Mouse (Mus musculus) C2C12 (cell line): ENCODE measurements around the gene Olfr51. TPM values are rescaled to one million over a fixed set of nuclear protein-coding genes. Genes with fewer than 3 reads are reported as not detected.
"Not testable (repeated sequence)": the region's sequence is repeated elsewhere in the genome, so short reads cannot be mapped to it uniquely, and the experiment has no call there.

ENCODE experiments used
- H3K27me3 ChIP-seq: one replicate; pipeline ENCODE4 v1.6.1; 2011; ENCODE audit not compliant: control insufficient read depth, insufficient read depth, insufficient read length
- H3K36me3 ChIP-seq: one replicate; pipeline ENCODE4 v1.6.1; 2011; ENCODE audit not compliant: control insufficient read depth, insufficient read depth
- H3K4me3 ChIP-seq: one replicate; pipeline ENCODE4 v1.5.1; 2011; ENCODE audit warnings: mild to moderate bottlenecking, control low read depth; ENCODE audit not compliant: poor library complexity, insufficient read depth, severe bottlenecking
- H3K79me2 ChIP-seq: one replicate; pipeline ENCODE4 v1.6.1; 2011; ENCODE audit not compliant: control insufficient read depth, insufficient read depth
- H3K79me3 ChIP-seq: one replicate; pipeline ENCODE4 v1.6.1; 2011; ENCODE audit warnings: low read depth, control low read depth
- H3ac ChIP-seq: one replicate; pipeline ENCODE3; 2011; ENCODE audit warnings: low read depth; ENCODE audit not compliant: control insufficient read depth, insufficient read length
- CEBPB ChIP-seq: IDR thresholded peaks from one replicate; pipeline ENCODE4 v1.6.1; 2011; ENCODE audit warnings: low read depth, mild to moderate bottlenecking, control low read depth, moderate library complexity
- CTCF ChIP-seq: IDR thresholded peaks from one replicate; pipeline ENCODE4 v1.5.1; 2011; ENCODE audit not compliant: control insufficient read depth, insufficient read depth, insufficient read length
- FOSL1 ChIP-seq: IDR thresholded peaks from one replicate; pipeline ENCODE4 v1.8.0; 2011; ENCODE audit warnings: mild to moderate bottlenecking, low read length; ENCODE audit not compliant: poor library complexity, insufficient read depth, severe bottlenecking
- MAX ChIP-seq: IDR thresholded peaks from one replicate; pipeline ENCODE4 v1.6.1; 2011; ENCODE audit warnings: mild to moderate bottlenecking, control low read depth
- MYOD1 ChIP-seq: IDR thresholded peaks from one replicate; pipeline ENCODE4 v1.6.1; 2011; ENCODE audit warnings: low read depth; ENCODE audit not compliant: control insufficient read depth, insufficient read length
- MYOG ChIP-seq: IDR thresholded peaks from one replicate; pipeline ENCODE4 v1.6.1; 2011; ENCODE audit not compliant: control insufficient read depth, insufficient read length; ENCODE audit errors: extremely low read depth
- USF1 ChIP-seq: IDR thresholded peaks from one replicate; pipeline ENCODE4 v1.6.1; 2011; ENCODE audit warnings: low read depth, mild to moderate bottlenecking, control low read depth, moderate library complexity
- polyA plus RNA-seq: library from polyadenylated mRNA; unstranded; fragments of >200 nt; fragmentation: generic; extraction: Trizol; gene quantifications from one replicate; pipeline ENCODE4 v1.2.1, GENCODE M21; 2012; ENCODE audit warnings: missing spikeins

Gene Olfr51
- polyA plus RNA-seq, 1 experiment: not detected

DNA sequence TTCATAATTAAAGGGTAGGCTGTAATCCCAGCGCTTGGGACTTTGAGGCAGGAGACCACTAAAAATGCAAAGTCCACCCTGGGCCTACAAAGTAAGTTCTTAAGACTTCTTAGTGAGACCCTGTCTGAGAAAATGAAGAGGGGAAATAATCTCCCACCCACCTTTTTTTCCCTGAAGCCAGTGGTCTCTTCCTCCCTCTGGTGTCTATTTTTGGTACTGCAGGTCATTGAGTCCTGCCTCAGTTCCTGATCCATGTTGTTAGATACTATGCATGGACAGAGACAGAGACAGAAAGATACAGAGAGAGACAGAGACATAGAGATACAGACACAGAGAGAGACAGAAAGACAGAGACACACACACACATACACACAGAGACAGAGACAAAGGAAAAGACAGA is 29.5 kb downstream of the Olfr51 start:
- Histone ChIP-seq H3K36me3 (no peaks in the 10 kb centered on the region), H3K79me2 (no peaks in the 10 kb centered on the region), H3K79me3 (no peaks in the 10 kb centered on the region), H3K4me3 (no peak overlapping the region), H3ac (no peak overlapping the region), H3K27me3 (peaks cover 4% of the 10 kb centered on the region)
- no peak for TF ChIP-seq MYOG

DNA sequence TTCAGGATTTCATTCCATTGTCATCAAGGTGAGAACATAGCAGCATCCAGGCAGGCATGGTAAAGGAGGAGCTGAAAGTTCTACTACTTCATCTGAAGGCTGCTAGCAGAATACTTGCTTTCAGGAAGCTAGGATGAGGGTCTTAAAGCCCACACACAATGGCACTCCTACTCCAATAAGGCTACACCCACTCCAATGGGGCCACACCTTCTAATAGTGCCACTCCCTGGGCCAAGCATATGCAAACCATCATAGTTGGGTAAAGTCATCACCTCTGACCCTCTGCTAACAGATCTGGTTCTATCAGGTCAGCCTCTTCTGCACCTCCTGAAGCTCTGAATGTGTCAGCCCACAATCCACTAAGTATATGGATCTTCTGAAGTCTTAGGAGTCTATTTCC is 30.7 kb downstream of the Olfr51 start:
- not testable (repeated sequence) for H3K4me3 ChIP-seq, H3K79me3 ChIP-seq, H3K36me3 ChIP-seq, H3ac ChIP-seq, H3K79me2 ChIP-seq, H3K27me3 ChIP-seq

DNA sequence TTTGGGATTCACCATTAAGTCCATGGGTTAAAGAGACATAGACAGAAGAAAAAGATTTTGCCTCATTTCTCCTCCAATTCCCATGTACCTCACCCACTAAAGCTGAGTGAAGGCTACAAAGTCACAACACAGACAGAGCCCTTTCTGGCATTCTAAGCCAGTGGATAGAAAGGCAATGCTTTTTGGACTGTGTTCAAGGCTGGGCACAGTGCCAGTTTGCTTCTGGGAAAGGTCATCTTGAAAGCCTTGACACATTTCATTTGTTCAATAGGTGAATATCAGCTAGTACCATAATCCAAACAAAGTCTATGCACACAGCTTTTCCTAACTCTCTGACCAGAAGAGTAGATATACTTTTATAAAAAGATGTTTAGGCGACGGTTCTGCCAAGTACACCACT is 32.6 kb downstream of the Olfr51 start:
- Histone ChIP-seq H3K79me3 (no peaks in the 10 kb centered on the region), H3K4me3 (no peak overlapping the region), H3K36me3 (no peaks in the 10 kb centered on the region), H3K79me2 (no peaks in the 10 kb centered on the region), H3ac (no peak overlapping the region), H3K27me3 (no peaks in the 10 kb centered on the region)
- TF ChIP-seq FOSL1 (no peak), CEBPB (no peak), CTCF (no peak), MAX (no peak), USF1 (no peak), MYOD1 (no peak), MYOG (no peak)

DNA sequence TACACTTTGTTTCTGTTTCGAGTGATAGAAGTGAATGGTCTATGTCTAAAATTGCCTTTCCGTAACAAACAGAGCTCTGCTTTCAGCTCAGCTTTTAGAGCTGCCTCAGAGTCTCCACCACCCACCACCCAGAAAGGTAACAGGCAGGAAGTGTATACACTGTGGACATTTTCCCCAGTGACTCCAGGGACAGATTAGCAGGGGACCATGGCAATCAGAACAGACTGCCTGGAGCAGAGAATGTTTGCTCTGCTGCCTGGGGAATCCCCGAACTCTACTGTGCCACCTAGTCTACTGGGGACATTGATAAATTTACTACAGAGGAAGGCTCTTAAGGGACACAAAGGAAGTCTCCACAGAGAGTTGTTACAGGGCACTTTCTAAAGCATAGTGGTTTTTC is 41.4 kb downstream of the Olfr51 start:
- H3K79me2 ChIP-seq, H3K36me3 ChIP-seq, H3K4me3 ChIP-seq, H3ac ChIP-seq, H3K79me3 ChIP-seq, H3K27me3 ChIP-seq: not testable (repeated sequence)

DNA sequence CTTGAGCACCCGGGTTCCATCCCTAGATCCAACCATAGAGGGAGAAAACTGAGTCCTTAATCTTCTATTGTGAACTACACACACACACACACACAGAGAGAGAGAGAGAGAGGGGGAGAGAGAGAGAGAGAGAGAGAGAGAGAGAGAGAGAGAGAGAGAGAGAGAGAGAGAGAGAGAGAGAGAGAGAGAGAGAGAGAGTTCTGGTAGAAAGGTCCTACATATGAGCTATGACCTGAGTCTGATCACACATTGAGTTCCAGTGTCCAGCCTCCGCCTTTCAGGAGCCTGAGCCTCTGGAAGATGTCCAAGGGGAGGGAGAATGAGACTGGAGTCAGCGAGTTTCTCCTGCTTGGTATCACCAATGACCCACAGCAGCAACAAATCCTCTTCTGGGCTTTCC is 44.4 kb downstream of the Olfr51 start, which contains the start of gene Olfr1375:
Olfr1375 (plus strand) TSS at position 301 of the 400 bp plus-strand sequence.
- not testable (repeated sequence) for H3K36me3 ChIP-seq, H3ac ChIP-seq, H3K27me3 ChIP-seq, H3K79me3 ChIP-seq, H3K4me3 ChIP-seq, H3K79me2 ChIP-seq

DNA sequence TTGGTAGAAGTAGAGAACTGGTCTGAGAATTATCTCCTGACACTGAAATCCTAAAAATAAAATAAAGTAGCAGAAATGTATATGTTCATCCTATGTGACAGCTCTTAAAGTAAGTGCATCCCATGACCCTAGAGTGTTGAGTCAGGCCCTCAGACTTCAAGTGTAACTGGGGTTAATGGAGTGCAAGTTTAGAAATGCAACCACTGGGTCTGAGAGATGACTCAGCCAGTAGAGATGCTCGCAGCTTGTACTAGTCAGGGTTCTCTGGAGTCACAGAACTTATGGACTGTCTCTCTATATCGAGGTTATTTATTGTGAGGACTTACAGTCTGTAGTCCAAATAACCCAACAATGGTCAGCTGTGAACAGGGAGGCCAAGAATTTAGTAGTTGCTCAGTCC is 48.3 kb downstream of the Olfr51 start:
- no peaks in the 10 kb centered on the region for H3K36me3 ChIP-seq
- no peak overlapping the region for H3ac ChIP-seq
- H3K27me3 ChIP-seq: no peaks in the 10 kb centered on the region
- no peaks in the 10 kb centered on the region for H3K79me3 ChIP-seq
- H3K79me2 ChIP-seq: no peaks in the 10 kb centered on the region
- TF ChIP-seq MYOG (no peak), USF1 (no peak), CTCF (no peak), FOSL1 (no peak), MYOD1 (no peak), CEBPB (no peak), MAX (no peak)
- H3K4me3 ChIP-seq: no peak overlapping the region

DNA sequence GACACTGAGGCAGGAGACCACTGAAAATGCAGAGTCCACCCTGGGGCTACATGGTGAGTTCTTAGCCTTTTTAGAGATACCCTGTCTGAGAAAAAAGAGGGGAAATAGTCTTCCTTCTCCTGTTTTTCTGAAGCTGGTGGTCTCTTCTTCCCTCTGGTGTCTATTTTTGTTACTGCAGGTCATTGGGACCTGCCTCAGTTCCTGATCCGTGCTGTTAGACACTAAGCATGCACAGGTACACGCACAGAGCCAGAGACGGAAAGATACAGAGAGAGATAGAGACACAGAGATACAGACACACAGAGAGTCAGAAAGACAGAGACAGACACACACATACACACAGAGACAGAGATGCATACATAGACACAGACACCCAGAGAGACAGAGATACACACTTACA is 49.8 kb downstream of the Olfr51 start:
- no peak overlapping the region for H3K4me3 ChIP-seq
- TF ChIP-seq MAX: no peak
- TF ChIP-seq FOSL1: no peak
- TF ChIP-seq MYOD1: no peak
- TF ChIP-seq CEBPB: no peak
- no peak for TF ChIP-seq MYOG
- TF ChIP-seq USF1: no peak
- TF ChIP-seq CTCF: no peak
- no peaks in the 10 kb centered on the region for H3K27me3 ChIP-seq
- no peaks in the 10 kb centered on the region for H3K36me3 ChIP-seq
- no peaks in the 10 kb centered on the region for H3K79me3 ChIP-seq
- no peaks in the 10 kb centered on the region for H3K79me2 ChIP-seq
- H3ac ChIP-seq: no peak overlapping the region
